Mouse (Mus musculus) hindbrain, embryonic 16.5 days (tissue): ENCODE measurements around the gene Slc25a42. TPM values are rescaled to one million over a fixed set of nuclear protein-coding genes. Genes with fewer than 3 reads are reported as not detected.

Source experiments
- polyA plus RNA-seq: library from polyadenylated mRNA; unstranded; fragments of >200 nt; fragmentation: Nextera tagmentation; extraction: Ambion mirVana; gene quantifications from 2 replicates; pipeline ENCODE4 v1.2.1, GENCODE M21; 2015

Slc25a42 gene
- polyA plus RNA-seq, 1 experiment from 2014 or later = 9.5 TPM

Other genes with a start within 250 kb of the Slc25a42 start
- 13.9 and 19.7 TPM in 2 replicates for gene Gatad2a, start 215.9 kb downstream of the Slc25a42 start, polyA plus RNA-seq
- 61.5 and 71.2 TPM in 2 replicates for gene Mau2, start 169.6 kb downstream of the Slc25a42 start, polyA plus RNA-seq
- 54.4 and 55.8 TPM in 2 replicates for gene Sugp1, start 169.5 kb downstream of the Slc25a42 start, polyA plus RNA-seq
- 1.2 and 1.4 TPM in 2 replicates for gene Tm6sf2, start 139.4 kb downstream of the Slc25a42 start, polyA plus RNA-seq
- gene Hapln4, start 128.8 kb downstream of the Slc25a42 start, polyA plus RNA-seq = 1.2 and 1.3 TPM in 2 replicates
- 178 and 200 TPM in 2 replicates for gene Ncan, start 91.4 kb downstream of the Slc25a42 start, polyA plus RNA-seq
- gene Nr2c2ap, start 81.0 kb downstream of the Slc25a42 start, polyA plus RNA-seq = 46.7 and 51.6 TPM in 2 replicates
- gene Rfxank, start 73.2 kb downstream of the Slc25a42 start, polyA plus RNA-seq = 12.3 and 12.5 TPM in 2 replicates
- gene Borcs8, start 72.8 kb downstream of the Slc25a42 start, polyA plus RNA-seq = 56.4 and 57.1 TPM in 2 replicates
- 0.85 and 1.2 TPM in 2 replicates for gene Mef2b, start 72.6 kb downstream of the Slc25a42 start, polyA plus RNA-seq
- gene Tmem161a, start 39.9 kb downstream of the Slc25a42 start, polyA plus RNA-seq = 54.2 and 57.4 TPM in 2 replicates
- gene Sugp2, start 21.9 kb upstream of the Slc25a42 start, polyA plus RNA-seq = 85.1 and 92.6 TPM in 2 replicates
- 132 and 134 TPM in 2 replicates for gene Armc6, start 22.2 kb upstream of the Slc25a42 start, polyA plus RNA-seq
- 24.4 and 24.7 TPM in 2 replicates for gene Homer3, start 70.5 kb upstream of the Slc25a42 start, polyA plus RNA-seq
- 42.0 and 42.8 TPM in 2 replicates for gene Ddx49, start 90.2 kb upstream of the Slc25a42 start, polyA plus RNA-seq
- gene Cope, start 90.2 kb upstream of the Slc25a42 start, polyA plus RNA-seq = 284 and 297 TPM in 2 replicates
- gene Cers1, start 103.5 kb upstream of the Slc25a42 start, polyA plus RNA-seq = 40.0 and 44.3 TPM in 2 replicates
- 8.7 and 9.5 TPM in 2 replicates for gene Gdf1, start 117.5 kb upstream of the Slc25a42 start, polyA plus RNA-seq
- 7.4 and 10.1 TPM in 2 replicates for gene Upf1, start 141.0 kb upstream of the Slc25a42 start, polyA plus RNA-seq
- gene Comp, start 161.3 kb upstream of the Slc25a42 start, polyA plus RNA-seq = 0.58 and 2.8 TPM in 2 replicates
- 45.9 and 55.1 TPM in 2 replicates for gene Crtc1, start 227.3 kb upstream of the Slc25a42 start, polyA plus RNA-seq